Mouse (Mus musculus): ENCODE data around the gene Scyl3. TPM values are rescaled to one million over a fixed set of nuclear protein-coding genes. Genes with fewer than 3 reads are reported as not detected.

Gene Scyl3
- total RNA-seq (2021): 10 to 100 TPM; 14.3 to 16.5 TPM
- long read RNA-seq, experiment 1, full-length matches to known transcripts: 7 of 10 reads
- long read RNA-seq, experiment 1, partial matches to known transcripts: 2 of 10 reads
- long read RNA-seq, experiment 1, other reads (novel, unspliced or antisense): 1 of 10 reads
- long read RNA-seq, experiment 2, full-length matches to known transcripts: 8 of 20 reads
- long read RNA-seq, experiment 2, partial matches to known transcripts: 6 of 20 reads
- long read RNA-seq, experiment 2, other reads (novel, unspliced or antisense): 6 of 20 reads

DNA sequence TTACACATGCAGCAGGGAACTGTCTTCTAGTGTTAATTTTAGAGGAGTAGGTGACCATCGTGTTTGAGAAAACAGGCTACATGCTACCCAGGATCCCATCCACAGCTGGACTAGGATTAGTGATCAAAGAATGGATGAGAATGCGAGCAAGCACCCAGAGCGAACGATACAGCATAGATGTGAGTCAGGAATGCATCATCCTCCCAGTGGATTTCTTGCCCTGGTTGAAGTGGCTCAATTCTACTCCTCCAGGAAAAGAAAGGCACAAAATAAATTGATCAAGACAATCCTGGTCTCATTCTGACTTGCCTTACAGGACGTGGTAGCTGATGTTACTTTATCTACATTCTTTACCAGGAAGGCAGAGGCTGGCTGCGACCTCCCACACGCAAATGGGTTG lies at the start of gene Scyl3:
Gene Scyl3, plus strand, starts transcription at position 255 of the 400 bp plus-strand sequence.
- DNase-seq (ENCODE audit: low spot score in 2 of 2): no peak

GRCm38 (mm10) chr1:163889629-163890028 lies 39.3 kb upstream of the Scyl3 start:
- no peak for DNase-seq (ENCODE audit: low spot score in 2 of 2)

- no peak for DNase-seq (ENCODE audit: low spot score in 2 of 2)
Measured at GRCm38 (mm10) chr1:163893294-163893693, 35.6 kb upstream of the Scyl3 start.

- DNase-seq (ENCODE audit: low spot score in 2 of 2): no peak
Measured at GRCm38 (mm10) chr1:163893774-163894527, 34.9 kb upstream of the Scyl3 start.

DNA sequence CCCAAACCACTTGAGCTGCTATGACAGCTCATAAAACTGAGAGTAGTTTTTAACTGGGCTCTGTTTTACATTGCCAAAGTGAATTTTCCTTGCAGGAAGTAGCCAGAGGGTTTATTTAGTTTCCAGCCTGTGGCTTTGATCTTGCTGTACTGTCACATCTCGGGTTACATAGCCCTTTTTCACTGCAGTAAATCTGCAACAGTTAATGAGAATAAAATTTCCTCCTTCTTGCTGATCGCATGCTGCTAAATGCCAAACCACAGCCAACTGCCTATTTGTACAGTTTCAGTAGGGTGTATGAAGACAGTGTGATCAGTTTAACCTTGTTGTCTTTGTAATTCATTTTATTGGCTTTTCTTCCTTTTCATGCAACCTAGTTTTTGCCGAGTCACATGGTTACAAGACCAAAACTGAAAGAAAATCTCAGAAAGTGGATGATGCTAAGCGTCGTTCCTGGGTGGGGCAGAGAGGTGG lies 30.6 kb upstream of the Scyl3 start:
- no peak for DNase-seq (ENCODE audit: low spot score in 2 of 2)

DNA sequence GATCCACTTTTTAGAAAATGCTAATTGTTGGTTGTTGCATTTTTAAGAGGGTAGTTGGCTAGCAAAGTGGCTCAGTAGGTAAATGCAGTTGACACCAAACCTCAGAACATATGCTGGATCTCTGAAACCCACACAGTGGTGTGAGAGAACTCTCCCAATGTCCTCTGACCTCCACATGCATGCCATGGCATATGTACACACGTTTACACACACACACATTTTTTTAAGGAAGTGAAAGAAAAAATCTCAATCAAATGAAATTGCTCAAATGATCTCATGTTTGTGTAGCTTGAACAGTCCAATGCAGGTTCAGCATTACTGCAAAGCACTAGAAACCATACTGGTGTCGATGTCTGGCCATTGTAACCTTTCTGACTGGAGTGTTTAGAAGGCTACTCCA lies 29.3 kb upstream of the Scyl3 start:
- DNase-seq (ENCODE audit: low spot score in 2 of 2): no peak

DNA sequence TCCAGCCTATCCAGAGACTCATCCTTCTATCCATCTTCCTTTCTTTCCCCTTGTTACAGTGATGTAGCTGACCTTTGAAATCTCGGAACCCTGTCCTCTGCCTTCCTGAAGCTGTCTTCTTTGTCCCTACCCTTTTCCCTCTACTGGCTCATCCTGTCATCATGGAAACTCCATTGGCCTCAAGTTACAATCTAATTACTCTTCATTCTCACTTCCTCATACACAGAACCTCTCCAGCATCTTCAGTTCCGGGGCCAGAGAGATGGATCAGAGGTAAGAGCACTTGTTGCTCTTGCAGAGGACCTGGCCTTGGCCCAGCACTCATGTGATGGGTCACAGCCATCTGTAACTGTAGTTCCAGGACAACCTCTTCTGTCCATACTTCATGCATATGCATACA lies 28.7 kb upstream of the Scyl3 start:
- no peak for DNase-seq (ENCODE audit: low spot score in 2 of 2)

- DNase-seq (ENCODE audit: low spot score in 2 of 2): no peak
Measured at GRCm38 (mm10) chr1:163903411-163903810, 25.5 kb upstream of the Scyl3 start.

GRCm38 (mm10) chr1:163907007-163907811 lies 21.7 kb upstream of the Scyl3 start:
- DNase-seq (ENCODE audit: low spot score in 2 of 2): no peak

DNA sequence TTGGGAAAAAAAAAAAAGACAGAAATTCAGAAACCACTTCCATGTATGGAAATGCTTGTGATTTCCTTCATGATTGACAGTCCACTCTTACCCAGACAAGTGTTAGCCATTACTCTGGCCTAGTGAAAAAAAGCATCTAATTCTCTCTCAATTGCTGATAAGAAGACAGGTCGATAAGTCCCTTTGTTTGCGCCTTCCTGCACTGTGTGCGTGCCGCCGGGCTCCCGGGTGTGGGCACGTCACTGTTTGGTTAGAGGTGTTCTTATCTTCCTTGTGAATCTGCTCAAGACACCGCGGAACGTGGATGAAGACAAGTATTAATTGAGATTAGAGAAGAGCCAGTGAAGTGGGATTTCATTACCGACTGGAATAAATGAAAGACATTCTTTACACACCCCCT lies 20.5 kb upstream of the Scyl3 start:
- no peak for DNase-seq (ENCODE audit: low spot score in 2 of 2)

- no peak for DNase-seq (ENCODE audit: low spot score in 2 of 2)
Measured at GRCm38 (mm10) chr1:163910343-163910742, 18.6 kb upstream of the Scyl3 start.

DNA sequence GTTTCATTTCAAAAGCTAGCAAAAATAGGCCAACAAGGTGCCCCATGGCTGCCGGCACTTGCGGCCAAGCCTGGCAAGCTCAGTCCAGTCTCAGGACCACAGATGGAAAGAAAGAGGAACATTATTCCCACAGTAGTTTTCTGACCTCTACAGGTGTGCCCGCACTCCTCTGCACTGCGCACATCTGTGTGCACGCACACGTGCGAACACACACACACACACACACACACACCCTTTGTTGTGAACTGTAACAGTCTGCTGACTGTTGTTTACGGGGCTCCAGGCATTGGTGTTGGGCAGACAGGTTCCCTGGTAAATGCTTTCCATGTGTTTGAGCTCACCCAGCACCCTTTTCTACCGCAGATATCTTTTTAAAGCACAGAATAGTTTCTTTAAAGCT lies 18.1 kb upstream of the Scyl3 start:
- no peak for DNase-seq (ENCODE audit: low spot score in 2 of 2)

DNA sequence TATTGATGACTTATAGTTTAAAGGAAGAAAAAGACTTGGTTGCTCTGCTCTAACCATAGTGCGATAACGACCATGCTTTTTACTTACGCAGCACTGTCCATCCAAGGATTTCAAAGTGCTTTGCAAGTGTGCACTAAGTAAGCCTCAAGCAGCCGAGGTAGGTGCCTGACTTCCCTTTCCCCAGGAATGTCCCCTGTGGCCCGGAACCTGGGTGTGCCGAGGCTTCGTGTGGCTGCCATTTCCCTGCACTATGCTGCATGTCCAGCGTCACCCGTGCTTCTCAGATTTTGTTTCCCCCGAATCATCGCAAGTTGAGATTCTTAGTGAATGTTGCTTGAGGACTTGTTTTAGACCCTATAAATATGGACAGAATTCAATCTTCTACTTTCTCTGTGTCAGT lies 16.9 kb upstream of the Scyl3 start:
- DNase-seq (ENCODE audit: low spot score in 2 of 2): no peak

DNA sequence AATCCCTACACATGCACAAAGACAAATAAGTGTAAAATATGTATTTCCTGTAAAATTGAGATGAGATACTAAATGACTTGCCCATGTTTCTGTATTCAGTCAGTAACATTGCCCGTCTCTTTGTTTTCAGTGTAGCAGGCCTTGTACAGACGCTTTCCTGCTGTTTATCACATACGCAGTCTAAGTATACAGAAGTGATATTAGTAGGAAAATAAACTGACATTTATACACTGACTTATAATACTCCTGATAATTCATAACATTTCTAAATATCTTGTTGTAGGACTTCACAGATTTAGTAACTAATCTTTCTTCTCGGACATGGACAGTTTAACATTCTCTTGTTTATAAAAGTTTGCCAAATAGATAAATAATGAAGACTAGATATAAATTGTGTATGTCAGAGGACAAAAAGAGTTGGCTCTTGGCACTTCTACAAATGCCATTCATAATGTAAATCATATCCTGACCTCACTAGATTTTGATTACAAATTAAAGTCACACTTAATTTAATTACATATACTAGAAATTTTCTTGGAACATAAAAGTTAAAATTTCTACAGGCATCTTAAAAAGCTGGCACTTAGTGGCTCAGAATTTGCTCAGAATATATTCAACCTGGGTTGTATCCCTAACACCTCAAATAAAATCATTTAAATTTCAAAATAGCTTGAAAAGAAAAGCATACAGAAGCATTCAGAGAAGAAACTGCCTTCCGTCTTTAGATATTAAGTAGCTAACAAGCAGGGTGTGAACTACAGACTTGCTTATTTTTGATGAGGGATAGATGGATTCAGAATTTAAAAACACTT lies 11.3 kb upstream of the Scyl3 start:
- DNase-seq (ENCODE audit: low spot score in 2 of 2): no peak

- DNase-seq (ENCODE audit: low spot score in 2 of 2): no peak
Measured at GRCm38 (mm10) chr1:163924093-163924492, 4.8 kb upstream of the Scyl3 start.

DNA sequence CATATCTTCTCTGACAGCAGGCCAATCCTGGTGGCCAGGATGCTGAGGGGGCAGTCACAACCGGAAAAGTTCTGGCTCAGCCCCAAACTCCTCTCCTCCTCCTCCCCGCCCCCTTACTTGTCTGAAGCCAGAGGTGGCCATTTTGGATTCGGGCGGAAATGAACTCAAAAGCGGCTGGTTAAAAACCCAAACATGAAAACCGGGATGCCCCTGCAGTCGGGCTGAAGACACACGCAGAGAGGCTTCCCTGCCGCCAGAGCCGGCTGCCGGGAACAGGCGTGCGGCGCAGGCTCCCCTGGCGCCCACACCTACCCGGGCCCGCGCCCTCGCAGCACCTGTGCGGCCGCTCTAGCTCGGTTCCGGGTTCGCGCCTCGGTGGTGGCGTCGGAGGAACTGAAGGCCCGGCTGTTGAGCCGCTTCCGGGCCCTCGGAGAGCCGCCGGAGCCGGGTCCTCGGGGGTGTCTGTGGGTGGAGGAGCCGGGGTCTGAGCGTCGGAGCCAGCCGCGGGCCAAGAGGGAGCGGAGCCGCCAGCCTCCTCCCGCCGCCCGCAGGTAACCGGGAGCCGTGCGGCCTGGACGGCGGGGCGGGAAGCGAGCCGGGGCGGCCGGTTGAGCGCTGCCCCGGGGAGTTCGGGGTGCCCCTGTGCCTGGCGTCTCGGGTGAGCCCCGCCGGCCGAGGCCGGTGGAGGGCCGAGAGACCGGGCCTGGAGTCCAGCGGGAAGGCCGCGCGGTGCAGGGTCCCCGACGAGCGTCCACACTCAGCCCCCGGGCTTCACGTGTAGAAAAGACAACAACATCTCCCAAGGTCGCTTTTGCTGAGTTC lies 947 bp downstream of the Scyl3 start:
- DNase-seq (ENCODE audit: low spot score in 2 of 2): peak; percentile 81 to 84

DNA sequence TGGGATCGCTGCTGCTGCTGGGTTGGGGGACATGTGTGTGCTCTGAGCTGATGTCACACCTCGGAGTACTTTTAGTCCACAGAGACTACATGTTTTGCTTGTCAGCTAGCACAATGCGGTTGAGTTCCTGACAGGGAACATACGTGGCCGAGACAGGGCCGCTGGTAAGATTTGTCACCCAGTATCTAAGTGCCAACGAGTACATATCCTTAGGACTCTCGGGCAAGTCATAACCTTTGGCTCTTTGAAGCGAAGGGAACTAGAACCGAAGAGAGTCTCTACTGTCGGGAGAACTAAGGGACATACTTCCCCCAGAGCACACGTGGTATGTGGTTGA lies 1.5 kb downstream of the Scyl3 start:
- no peak for DNase-seq (ENCODE audit: low spot score in 2 of 2)

DNA sequence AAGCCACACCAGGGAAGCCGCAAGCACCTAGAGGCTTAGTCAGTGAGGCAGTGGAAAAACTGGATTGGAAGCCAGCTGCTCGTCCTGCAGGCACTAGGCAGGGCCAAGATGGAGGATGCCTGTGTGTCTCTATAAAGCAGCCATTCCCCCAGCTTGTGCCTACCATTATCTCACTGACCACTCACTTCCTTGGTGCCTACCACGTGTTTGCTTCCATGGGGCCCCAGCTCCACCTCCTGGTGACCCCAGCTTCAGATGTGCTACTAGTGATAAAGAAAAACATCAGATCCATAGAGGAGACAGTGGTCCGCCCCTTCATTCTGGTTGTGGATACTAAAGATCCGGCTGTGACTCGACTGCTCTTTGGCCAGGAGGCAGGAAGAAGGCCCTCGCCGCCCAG lies 2.9 kb downstream of the Scyl3 start:
- DNase-seq (ENCODE audit: low spot score in 2 of 2): no peak

DNA sequence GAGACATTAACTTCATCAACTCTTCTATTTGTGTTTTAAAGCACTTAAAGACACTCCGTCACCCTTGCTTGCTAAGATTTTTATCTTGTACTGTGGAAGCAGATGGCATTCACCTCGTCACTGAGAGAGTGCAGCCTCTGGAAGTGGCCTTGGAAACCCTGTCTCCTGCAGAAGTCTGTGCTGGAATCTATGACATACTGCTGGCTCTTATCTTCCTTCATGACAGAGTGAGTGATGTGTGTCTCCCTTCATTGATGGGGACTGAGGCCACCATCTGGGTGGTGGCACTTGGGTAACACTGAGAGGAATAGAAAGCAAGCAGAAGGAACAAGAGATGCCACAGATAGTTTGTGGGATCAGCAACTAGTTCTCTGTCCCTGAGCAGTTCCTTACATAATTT lies 5.7 kb downstream of the Scyl3 start:
- peak in 1 of 2 experiments; percentile 7 for DNase-seq (ENCODE audit: low spot score in 2 of 2)

GRCm38 (mm10) chr1:163942056-163942455 lies 13.2 kb downstream of the Scyl3 start:
- DNase-seq (ENCODE audit: low spot score in 2 of 2): no peak
